Mouse (Mus musculus): ENCODE data around the gene Trmu.

DNA sequence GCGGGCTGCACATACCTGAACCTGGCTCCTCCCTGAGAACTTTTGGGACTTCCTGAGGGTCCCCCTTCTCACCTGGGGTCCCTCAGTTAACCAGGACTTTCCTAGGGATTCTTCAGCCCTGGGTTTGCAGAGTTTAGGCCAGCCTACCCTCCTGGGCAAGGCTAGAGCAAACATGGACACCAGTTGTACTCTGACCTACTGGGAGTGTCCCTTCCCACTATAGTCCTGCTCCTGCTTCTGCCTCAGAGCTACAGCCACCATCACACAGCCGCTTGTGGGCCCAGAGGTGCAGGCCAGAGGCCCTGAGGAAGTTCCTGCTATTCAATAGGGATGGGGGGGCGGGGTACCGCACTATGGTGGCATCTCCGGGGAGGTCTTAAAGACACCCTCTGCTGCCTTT is 49.6 kb upstream of the Trmu start:
- TF ChIP-seq CTCF (IDR thresholded peaks at IDR 0.05; ENCODE audit: borderline replicate concordance, insufficient read depth, low read depth, low read length), result no peak
- TF ChIP-seq POLR2A (IDR thresholded peaks at IDR 0.05; ENCODE audit: borderline replicate concordance, insufficient read depth, low read length), result no peak

Measured in cerebellum, adult 2 months (tissue).